Mouse (Mus musculus) adrenal gland, adult 18-20 months (tissue): ENCODE data around the gene Gpr176. TPM values are rescaled to one million over a fixed set of nuclear protein-coding genes. Genes with fewer than 3 reads are reported as not detected.

Source experiments
- DNase-seq, 2 experiments: peaks; one replicate each; pipeline ENCODE4 v3.0.0; 2021 to 2022; ENCODE audit warnings: low spot score in 2 of 2
- total RNA-seq, 2 experiments: library from RNA; stranded (reverse); gene quantifications; 1 replicate in 1 of 2; 2 replicates in 1 of 2; pipeline ENCODE4 v1.2.3; 2021

Gene Gpr176
- total RNA-seq, 2 experiments from 2014 or later, result 5.1 to 5.7 TPM

GRCm38 (mm10) chr2:118373572-118374279 is 507 bp upstream of the Gpr176 start:
- peak; percentile 60 to 63 for DNase-seq

GRCm38 (mm10) chr2:118372561-118372900 is 688 bp downstream of the Gpr176 start:
- no peak for DNase-seq

GRCm38 (mm10) chr2:118371841-118372240 is 1.4 kb downstream of the Gpr176 start:
- no peak for DNase-seq

- no peak for DNase-seq
Measured at GRCm38 (mm10) chr2:118355138-118355719, 18.0 kb downstream of the Gpr176 start.

DNA sequence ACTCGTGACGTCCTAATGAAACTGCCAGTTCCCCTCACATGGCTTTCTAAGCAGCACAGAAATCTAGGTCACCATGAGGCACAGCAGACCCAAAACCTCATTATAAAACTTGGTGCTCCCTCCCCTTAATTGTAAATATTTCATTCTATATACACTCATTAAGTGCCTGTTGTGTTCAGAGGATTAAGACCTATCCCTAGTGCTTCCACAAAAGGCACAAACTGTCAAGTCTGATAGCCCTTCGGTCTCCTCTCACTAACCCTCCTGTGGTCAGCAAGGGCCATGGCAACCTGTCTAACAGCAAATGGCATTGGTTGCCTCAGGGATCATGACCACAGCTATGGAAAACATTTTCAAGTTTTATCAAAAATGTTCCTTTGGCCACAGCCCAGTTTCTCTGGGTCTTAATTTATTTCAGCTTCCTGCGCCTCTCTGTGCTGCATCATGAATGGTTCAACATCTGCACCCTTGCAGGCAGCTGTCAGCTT is 19.3 kb downstream of the Gpr176 start:
- DNase-seq, result no peak

- no peak for DNase-seq
Measured at GRCm38 (mm10) chr2:118353498-118353897, 19.7 kb downstream of the Gpr176 start.

DNA sequence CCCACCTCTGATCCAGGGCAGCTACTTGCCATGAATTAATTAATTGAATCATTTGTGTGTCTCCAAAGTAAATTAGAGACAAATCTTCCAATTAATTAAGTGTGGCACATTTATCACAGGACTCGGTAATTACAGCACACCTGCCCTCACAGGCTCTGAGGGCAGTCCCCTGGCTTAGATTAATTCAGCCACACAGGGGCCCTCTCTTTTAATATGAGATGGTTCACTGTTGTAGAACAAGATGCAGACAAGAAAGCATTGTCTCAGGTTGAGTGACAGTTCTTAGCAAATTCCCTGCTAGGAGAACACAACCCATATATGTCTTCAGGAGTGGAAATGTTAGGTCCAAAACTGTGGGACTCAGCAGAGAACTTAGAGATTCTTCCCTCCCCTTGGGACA is 27.7 kb downstream of the Gpr176 start:
- no peak for DNase-seq

- DNase-seq, result no peak
Measured at GRCm38 (mm10) chr2:118343897-118344296, 29.3 kb downstream of the Gpr176 start.

- DNase-seq, result no peak
Measured at GRCm38 (mm10) chr2:118341295-118341694, 31.9 kb downstream of the Gpr176 start.

DNA sequence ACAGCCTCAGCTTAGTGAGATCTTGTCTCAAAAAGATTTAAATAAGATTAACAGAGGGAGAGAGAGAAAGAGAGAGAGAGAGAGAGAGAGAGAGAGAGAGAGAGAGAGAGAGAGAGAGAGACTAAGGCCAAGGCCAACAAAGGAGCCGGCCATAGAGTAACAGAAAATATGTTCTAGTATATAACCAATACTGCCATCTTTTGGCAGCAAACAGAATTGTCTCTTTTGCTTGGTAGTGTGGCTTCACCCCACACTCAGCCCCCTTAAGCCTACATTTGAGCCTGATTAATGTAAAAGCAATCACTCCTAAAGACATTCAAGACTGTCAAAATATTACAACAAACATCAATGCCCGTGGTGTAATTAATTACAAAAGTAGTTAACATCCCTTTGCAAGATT is 37.1 kb downstream of the Gpr176 start:
- DNase-seq, result no peak

GRCm38 (mm10) chr2:118322663-118323062 is 50.6 kb downstream of the Gpr176 start:
- DNase-seq, result no peak

DNA sequence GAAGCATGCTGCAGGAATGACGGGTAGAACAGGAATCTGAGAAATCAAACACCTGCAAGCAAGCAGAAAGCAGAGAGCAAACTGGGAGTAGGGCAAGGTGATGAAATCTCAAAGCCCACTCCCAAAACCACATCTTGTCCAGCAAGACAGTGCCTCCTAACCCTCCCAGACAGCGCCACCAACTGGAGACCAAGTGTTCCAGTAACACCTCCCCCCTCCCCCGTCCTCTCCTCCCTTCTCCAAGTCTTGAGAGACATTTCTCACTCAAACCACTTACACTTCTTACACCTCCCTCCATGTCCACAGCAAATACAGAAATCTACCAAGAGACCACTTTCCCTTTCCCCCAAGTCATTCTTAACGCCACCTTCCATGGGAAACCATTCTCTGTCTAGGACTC is 51.4 kb downstream of the Gpr176 start:
- DNase-seq, result no peak

GRCm38 (mm10) chr2:118321094-118321493 is 52.1 kb downstream of the Gpr176 start:
- no peak for DNase-seq

- no peak for DNase-seq
Measured at GRCm38 (mm10) chr2:118320519-118320918, 52.7 kb downstream of the Gpr176 start.

DNA sequence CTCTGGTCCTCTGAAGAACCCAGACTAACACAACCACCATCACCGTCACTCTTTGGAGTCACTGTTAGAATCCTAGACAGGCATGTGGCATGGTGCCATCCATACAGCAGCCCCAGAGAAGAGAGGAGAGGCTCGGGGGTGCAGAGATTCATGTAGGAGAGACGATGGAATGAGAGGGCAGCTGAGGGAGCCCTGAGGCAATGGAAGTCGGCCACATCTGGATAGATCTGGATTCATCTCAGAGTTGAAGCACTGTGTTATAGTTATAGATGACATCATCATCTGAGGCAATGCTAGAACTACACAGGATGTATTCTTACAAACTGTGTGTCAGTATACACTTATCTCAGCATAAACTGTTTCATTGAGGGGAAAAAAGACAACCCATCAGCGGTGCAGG is 54.0 kb downstream of the Gpr176 start:
- no peak for DNase-seq

GRCm38 (mm10) chr2:118316939-118317338 is 56.3 kb downstream of the Gpr176 start:
- no peak for DNase-seq

- DNase-seq, result no peak
Measured at GRCm38 (mm10) chr2:118315656-118316402, 57.4 kb downstream of the Gpr176 start.

- DNase-seq, result no peak
Measured at GRCm38 (mm10) chr2:118307561-118307960, 65.7 kb downstream of the Gpr176 start.

DNA sequence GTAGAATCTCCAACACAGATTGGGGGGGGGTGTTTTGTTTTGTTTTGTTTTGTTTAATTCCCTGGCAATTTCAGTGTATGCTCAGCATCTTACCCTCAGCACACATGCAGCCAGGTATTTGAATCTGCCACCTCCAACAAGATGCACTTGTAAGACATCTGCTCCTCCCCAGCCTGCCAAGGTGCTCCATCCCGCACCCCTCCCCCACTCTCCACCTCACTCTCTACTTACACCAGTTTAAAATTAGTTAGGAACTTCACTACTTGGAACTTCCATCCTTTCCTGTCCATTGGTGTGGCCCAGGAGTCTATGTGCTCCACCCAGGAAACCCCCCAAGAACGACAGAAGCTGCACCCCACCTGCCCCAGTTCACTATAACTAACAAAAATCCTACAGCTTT is 66.3 kb downstream of the Gpr176 start:
- DNase-seq, result no peak

DNA sequence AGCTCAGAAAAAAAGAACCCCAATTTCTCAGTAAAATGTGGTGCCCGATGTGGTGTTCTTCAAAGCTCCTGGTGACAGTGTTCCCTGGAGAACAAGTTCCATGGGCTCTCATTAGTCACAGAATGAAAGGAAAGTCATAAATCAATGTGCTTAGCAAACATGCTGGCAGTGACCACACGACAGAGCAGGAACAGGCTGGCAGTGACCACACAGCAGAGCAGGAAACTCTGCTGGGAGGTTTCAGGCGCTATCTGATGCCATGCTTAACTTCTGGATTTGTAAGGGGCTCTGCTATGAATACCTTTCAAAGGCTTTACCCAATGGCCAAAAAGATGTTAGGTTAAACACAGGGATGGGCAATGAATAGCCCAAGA is 66.7 kb downstream of the Gpr176 start:
- DNase-seq, result no peak

- DNase-seq, result no peak
Measured at GRCm38 (mm10) chr2:118305827-118306521, 67.2 kb downstream of the Gpr176 start.

DNA sequence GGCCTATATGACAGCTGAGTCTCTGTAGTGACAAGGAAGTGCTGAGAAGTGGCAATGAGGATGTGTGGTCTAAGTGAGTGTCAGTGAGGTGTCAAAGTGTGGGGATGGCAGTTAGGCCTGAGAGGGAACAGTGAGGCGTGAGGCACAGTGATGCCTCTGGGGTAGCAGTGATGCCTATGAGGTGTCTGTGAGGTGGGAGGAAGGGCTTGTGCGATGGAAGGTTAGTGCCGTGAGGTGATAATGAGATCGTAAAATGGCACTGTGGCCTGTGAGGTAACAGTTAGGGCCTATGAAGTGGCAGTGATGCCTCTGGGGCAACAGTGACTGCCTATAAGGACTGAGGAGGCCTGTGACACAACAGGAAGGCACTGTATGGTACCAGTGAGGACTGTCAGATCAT is 69.8 kb downstream of the Gpr176 start:
- DNase-seq, result no peak
